Mouse (Mus musculus): ENCODE results near the gene Elk4. TPM values are rescaled to one million over a fixed set of nuclear protein-coding genes. Genes with fewer than 3 reads are reported as not detected.

Gene Elk4
- polyA plus RNA-seq, 1 experiment from 2014 or later, result 17.1 TPM

DNA sequence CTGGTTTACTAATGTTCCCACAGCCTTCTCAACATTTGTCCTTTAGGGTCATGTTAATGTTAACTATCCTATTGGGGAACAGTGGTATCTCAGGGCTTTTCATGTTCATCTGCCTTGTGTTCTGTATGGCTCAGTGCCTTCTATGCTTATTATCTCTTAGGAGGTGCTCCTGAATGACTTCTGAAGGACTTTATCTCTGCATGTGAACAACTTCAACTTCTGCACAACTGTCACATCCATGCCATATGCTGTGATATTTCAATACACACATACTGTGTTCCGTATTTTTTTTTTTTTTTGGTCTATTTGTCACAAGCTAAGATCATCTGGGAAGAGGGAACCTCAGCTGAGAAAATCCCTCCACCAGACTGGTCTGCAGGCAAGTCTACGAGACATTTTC, 71.0 kb downstream of the Elk4 start:
- no peak overlapping the region for H3K27ac ChIP-seq (replicated peaks; ENCODE audit: low read depth, low read length)
- H3K9me3 ChIP-seq (ENCODE audit: control insufficient read depth, low read length), result peaks cover 7% of the 10 kb centered on the region; the same call in 1 of the 2 replicates
- no peak overlapping the region for H3K4me2 ChIP-seq (ENCODE audit: low read length)
- H3K4me3 ChIP-seq (replicated peaks; ENCODE audit: low read depth, low read length), result no peak overlapping the region
- ATAC-seq (ENCODE audit: low FRiP score, low TSS enrichment) (no peak), DNase-seq (no peak)
- 91% methylated on average over 2 of the region's 2 CpGs for WGBS
- H3K4me1 ChIP-seq (ENCODE audit: control insufficient read depth, insufficient read depth, low read length), result no peaks in the 10 kb centered on the region
- H3K27me3 ChIP-seq (ENCODE audit: control insufficient read depth, insufficient read depth, low read length), result no peaks in the 10 kb centered on the region
- no peaks in the 10 kb centered on the region for H3K36me3 ChIP-seq (ENCODE audit: control insufficient read depth, insufficient read depth, low read length)
- H3K9ac ChIP-seq (replicated peaks; ENCODE audit: low read length), result no peak overlapping the region

Other genes with a start within 250 kb of the Elk4 start
- gene Pm20d1, start 210.2 kb upstream of the Elk4 start, polyA plus RNA-seq (2014; fragmentation: Nextera tagmentation; extraction: Ambion mirVana), result 0.09 and 0.20 TPM in 2 replicates
- gene Slc41a1, start 180.1 kb upstream of the Elk4 start, polyA plus RNA-seq (2014; fragmentation: Nextera tagmentation; extraction: Ambion mirVana), result 7.5 and 12.9 TPM in 2 replicates
- 3.7 and 8.8 TPM in 2 replicates for gene Rab29, start 140.4 kb upstream of the Elk4 start, polyA plus RNA-seq (2014; fragmentation: Nextera tagmentation; extraction: Ambion mirVana)
- 39.6 and 59.8 TPM in 2 replicates for gene Nucks1, start 97.1 kb upstream of the Elk4 start, polyA plus RNA-seq (2014; fragmentation: Nextera tagmentation; extraction: Ambion mirVana)
- gene Slc45a3, start 44.6 kb upstream of the Elk4 start, polyA plus RNA-seq (2014; fragmentation: Nextera tagmentation; extraction: Ambion mirVana), result 2.6 and 6.4 TPM in 2 replicates
- gene Mfsd4a, start 60.5 kb downstream of the Elk4 start, polyA plus RNA-seq (2014; fragmentation: Nextera tagmentation; extraction: Ambion mirVana), result 7.5 and 10.2 TPM in 2 replicates
- gene Cdk18, start 132.1 kb downstream of the Elk4 start, polyA plus RNA-seq (2014; fragmentation: Nextera tagmentation; extraction: Ambion mirVana), result 0.63 and 1.1 TPM in 2 replicates
- 21.2 and 23.2 TPM in 2 replicates for gene Lemd1, start 183.8 kb downstream of the Elk4 start, polyA plus RNA-seq (2014; fragmentation: Nextera tagmentation; extraction: Ambion mirVana)
- 4.4 and 4.5 TPM in 2 replicates for gene AC124108.1, start 183.8 kb downstream of the Elk4 start, polyA plus RNA-seq (2014; fragmentation: Nextera tagmentation; extraction: Ambion mirVana)
- gene Gm10188, start 222.2 kb downstream of the Elk4 start, polyA plus RNA-seq (2014; fragmentation: Nextera tagmentation; extraction: Ambion mirVana), result 0.70 TPM in 1 of 2 replicates, not detected in the other

Data from midbrain, embryonic 14.5 days (tissue).